Mouse (Mus musculus) midbrain, postnatal 0 days (tissue): ENCODE measurements around the gene Prim2. TPM values are rescaled to one million over a fixed set of nuclear protein-coding genes. Genes with fewer than 3 reads are reported as not detected.

Experiments
- ATAC-seq: fragments of 200-750 bp; cut with Nextera tagmentation; 2 replicates; pipeline ENCODE4 v1.8.0; 2017; ENCODE audit warnings: moderate number of reproducible peaks, mild to moderate bottlenecking, moderate TSS enrichment, moderate library complexity; ENCODE audit not compliant: low FRiP score
- DNase-seq: peaks from one replicate; pipeline ENCODE4 v3.0.0-alpha.2; 2015; ENCODE audit warnings: low spot score
- H3K27ac ChIP-seq: fragments of 300-500 bp; sonication (generic); 2 replicates; pipeline ENCODE4 v1.5.1; 2014; ENCODE audit warnings: low read depth, mild to moderate bottlenecking, low read length, mixed read lengths
- H3K27me3 ChIP-seq: fragments of 300-500 bp; sonication (generic); 2 replicates; pipeline ENCODE4 v1.6.1; 2014; ENCODE audit warnings: low read length, control low read depth, mixed read lengths; ENCODE audit not compliant: insufficient read depth
- H3K36me3 ChIP-seq: fragments of 300-500 bp; sonication (generic); 2 replicates; pipeline ENCODE4 v1.6.1; 2014; ENCODE audit warnings: low read length, control low read depth, mixed read lengths; ENCODE audit not compliant: insufficient read depth
- H3K4me1 ChIP-seq: fragments of 300-500 bp; sonication (generic); 2 replicates; pipeline ENCODE4 v1.6.1; 2014; ENCODE audit warnings: mild to moderate bottlenecking, control low read depth, antibody characterized with exemption, low read length, mixed read lengths; ENCODE audit not compliant: insufficient read depth
- H3K4me2 ChIP-seq: fragments of 300-500 bp; sonication (generic); 2 replicates; pipeline ENCODE4 v1.6.1; 2014; ENCODE audit warnings: low read depth, mild to moderate bottlenecking, low read length, mixed read lengths; ENCODE audit not compliant: poor library complexity, severe bottlenecking
- H3K4me3 ChIP-seq: fragments of 300-500 bp; sonication (generic); 2 replicates; pipeline ENCODE4 v1.5.1; 2014; ENCODE audit warnings: low read depth, mild to moderate bottlenecking, low read length, moderate library complexity
- H3K9ac ChIP-seq: fragments of 300-500 bp; sonication (generic); replicated peaks from 2 replicates; pipeline ENCODE4 v1.6.1; 2014; ENCODE audit warnings: mild to moderate bottlenecking, low read length, moderate library complexity, mixed read lengths; ENCODE audit not compliant: poor library complexity, severe bottlenecking
- H3K9me3 ChIP-seq: fragments of 300-500 bp; sonication (generic); 2 replicates; pipeline ENCODE4 v1.6.1; 2016; ENCODE audit warnings: low read length, control low read depth
- CTCF ChIP-seq: IDR thresholded peaks from 2 replicates; pipeline ENCODE4 v1.5.1; 2016; ENCODE audit warnings: antibody characterized with exemption, mild to moderate bottlenecking
- WGBS: fragments of 180-500 bp; shearing (Covaris S2); extraction: QIAGEN DNeasy Blood & Tissue Kit; methylation state at CpG from one replicate; pipeline ENCODE4 v1.1.7; 2014; 5-methylcytosine and 5-hydroxymethylcytosine counted together
- polyA plus RNA-seq: library from polyadenylated mRNA; unstranded; fragments of >200 nt; fragmentation: Nextera tagmentation; extraction: Ambion mirVana; gene quantifications from 2 replicates; pipeline ENCODE4 v1.2.1, GENCODE M21; 2015
- total RNA-seq: library from RNA; depleted of rRNA; stranded (reverse); fragments of >200 nt; gene quantifications from 2 replicates; pipeline ENCODE4 v1.2.3, GENCODE M21; 2014

Gene Prim2
- total and polyA plus RNA-seq, 2 experiments from 2014 or later: 12.6 to 18.7 TPM

DNA sequence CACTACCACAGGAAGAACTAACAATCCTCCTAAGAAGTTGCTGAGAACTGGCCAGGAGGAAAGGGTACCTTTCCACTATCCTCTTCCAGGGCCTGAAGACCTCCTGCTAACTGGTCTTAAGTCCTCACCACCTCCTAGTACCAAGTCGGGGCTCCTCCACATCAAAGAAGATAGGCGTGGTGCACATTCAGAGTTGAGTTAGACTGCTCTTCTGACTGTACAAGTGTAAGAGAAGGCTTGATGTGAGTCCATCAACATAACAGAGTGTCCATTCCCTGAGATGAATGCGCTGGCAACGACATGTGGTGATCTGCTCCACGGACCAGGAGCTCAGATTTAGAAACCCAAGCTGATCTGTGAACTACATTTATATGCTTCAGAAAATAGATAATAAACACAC is 165.2 kb downstream of the Prim2 start:
- WGBS: 96% methylated on average over 5 of the region's 5 CpGs
- no peak for DNase-seq
- Histone ChIP-seq H3K9ac (no peak overlapping the region), H3K9me3 (no peaks in the 10 kb centered on the region), H3K4me1 (no peaks in the 10 kb centered on the region), H3K27ac (no peak overlapping the region), H3K4me3 (no peak overlapping the region), H3K36me3 (no peaks in the 10 kb centered on the region), H3K4me2 (no peak overlapping the region), H3K27me3 (no peaks in the 10 kb centered on the region)
- TF ChIP-seq CTCF: no peak
- no peak for ATAC-seq

DNA sequence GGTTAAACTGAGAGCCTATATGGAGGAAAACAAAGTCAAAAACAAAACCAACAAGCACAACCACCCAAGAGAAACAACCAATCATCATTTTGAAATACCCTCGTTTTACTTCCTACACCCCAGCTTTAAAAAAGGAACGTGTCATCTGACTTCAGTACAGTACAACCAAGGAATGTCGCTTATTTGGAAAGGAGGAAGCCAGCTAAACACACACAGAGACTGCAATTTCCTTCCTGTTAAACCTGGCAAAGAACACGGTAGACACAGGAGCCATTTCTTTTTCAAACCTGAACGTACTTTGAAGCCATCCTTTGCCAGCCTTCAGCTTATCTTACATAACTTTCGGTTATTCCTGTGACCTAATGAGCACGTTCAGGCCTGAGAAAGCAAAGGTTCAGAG is 166.7 kb downstream of the Prim2 start:
- no peaks in the 10 kb centered on the region for H3K9me3 ChIP-seq
- no peak overlapping the region for H3K4me2 ChIP-seq
- no peaks in the 10 kb centered on the region for H3K36me3 ChIP-seq
- 71% methylated on average over 7 of the region's 7 CpGs for WGBS
- H3K9ac ChIP-seq: no peak overlapping the region
- TF ChIP-seq CTCF: no peak
- DNase-seq (no peak), ATAC-seq (no peak)
- H3K4me3 ChIP-seq: no peak overlapping the region
- no peak overlapping the region for H3K27ac ChIP-seq
- H3K4me1 ChIP-seq: no peaks in the 10 kb centered on the region
- H3K27me3 ChIP-seq: no peaks in the 10 kb centered on the region

DNA sequence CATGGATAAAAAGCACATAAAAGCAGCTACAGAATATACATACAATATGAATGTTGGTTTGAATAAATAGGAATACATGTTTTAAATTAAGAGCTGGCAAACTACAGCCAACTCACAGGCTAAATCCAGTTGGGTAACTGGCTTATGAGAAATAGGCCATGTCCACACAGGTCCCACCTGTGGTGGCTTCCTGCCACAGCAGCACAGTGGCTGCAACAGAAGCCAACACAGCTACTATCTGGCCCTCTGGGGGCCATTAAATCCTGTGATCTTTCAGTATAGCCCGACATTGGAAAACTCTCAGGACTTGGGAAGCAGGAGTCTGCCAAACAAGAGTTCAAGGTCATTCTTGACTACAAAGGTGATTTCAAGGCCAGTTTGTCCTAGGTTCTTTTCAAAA is 167.3 kb downstream of the Prim2 start:
- no peak for ATAC-seq
- Histone ChIP-seq H3K27ac (no peak overlapping the region), H3K9me3 (no peaks in the 10 kb centered on the region), H3K4me1 (no peaks in the 10 kb centered on the region), H3K9ac (no peak overlapping the region), H3K36me3 (no peaks in the 10 kb centered on the region), H3K27me3 (no peaks in the 10 kb centered on the region), H3K4me3 (no peak overlapping the region), H3K4me2 (no peak overlapping the region)
- DNase-seq: no peak
- WGBS: 67% methylated on average over 1 of the region's 1 CpGs
- TF ChIP-seq CTCF: no peak

GRCm38 (mm10) chr1:33500111-33500510 is 169.5 kb downstream of the Prim2 start:
- ATAC-seq (no peak), DNase-seq (no peak)
- no peak overlapping the region for H3K4me2 ChIP-seq
- H3K36me3 ChIP-seq: no peaks in the 10 kb centered on the region
- no peak for TF ChIP-seq CTCF
- H3K9ac ChIP-seq: no peak overlapping the region
- WGBS: 80% methylated on average over 9 of the region's 9 CpGs
- no peaks in the 10 kb centered on the region for H3K4me1 ChIP-seq
- no peak overlapping the region for H3K27ac ChIP-seq
- no peak overlapping the region for H3K4me3 ChIP-seq
- no peaks in the 10 kb centered on the region for H3K9me3 ChIP-seq
- no peaks in the 10 kb centered on the region for H3K27me3 ChIP-seq

- Histone ChIP-seq H3K9ac (no peak overlapping the region), H3K4me2 (no peak overlapping the region), H3K9me3 (no peaks in the 10 kb centered on the region), H3K4me1 (no peaks in the 10 kb centered on the region), H3K27me3 (no peaks in the 10 kb centered on the region), H3K36me3 (no peaks in the 10 kb centered on the region), H3K27ac (no peak overlapping the region), H3K4me3 (no peak overlapping the region)
- no peak for TF ChIP-seq CTCF
- WGBS: 80% methylated on average over 4 of the region's 4 CpGs
- DNase-seq: no peak
- no peak for ATAC-seq
These were observed 170.0 kb downstream of the Prim2 start for GRCm38 (mm10) chr1:33499603-33500002.

- DNase-seq: no peak
- H3K4me2 ChIP-seq: no peak overlapping the region
- H3K4me3 ChIP-seq: no peak overlapping the region
- ATAC-seq: no peak
- H3K27me3 ChIP-seq: no peaks in the 10 kb centered on the region
- no peaks in the 10 kb centered on the region for H3K9me3 ChIP-seq
- H3K36me3 ChIP-seq: no peaks in the 10 kb centered on the region
- no peaks in the 10 kb centered on the region for H3K4me1 ChIP-seq
- 77% methylated on average over 4 of the region's 4 CpGs for WGBS
- H3K9ac ChIP-seq: no peak overlapping the region
- no peak for TF ChIP-seq CTCF
- H3K27ac ChIP-seq: no peak overlapping the region
These were observed 173.5 kb downstream of the Prim2 start for GRCm38 (mm10) chr1:33496128-33496527.
